In the genomic region with DNA sequence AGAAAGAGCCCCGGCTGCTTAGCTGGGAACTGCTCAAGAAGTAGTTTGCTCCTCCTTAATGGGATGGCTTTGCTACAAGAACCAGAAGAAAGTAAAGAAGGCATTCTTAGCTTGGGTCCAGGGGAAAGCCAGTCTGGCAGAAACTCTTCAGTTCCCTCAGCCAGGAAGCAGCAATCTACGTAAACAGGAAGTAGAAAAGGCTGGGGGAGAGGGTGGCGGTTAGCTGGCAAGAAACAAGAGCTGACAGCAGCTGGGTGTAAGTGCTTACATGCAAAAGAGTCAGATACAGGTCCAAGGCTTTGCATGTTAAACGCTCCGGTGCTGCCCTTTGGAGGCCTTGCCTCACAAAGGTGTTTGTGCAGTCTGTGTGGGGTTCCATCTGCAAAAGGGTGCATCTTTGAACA, we compare ENCODE assay signal across 8 mouse cellular contexts. TPM values are rescaled to one million over a fixed set of nuclear protein-coding genes. Genes with fewer than 3 reads are reported as not detected.
DNase-seq lines count a peak whose midpoint lies in the region; ATAC-seq and TF ChIP-seq lines count a peak whose summit lies in the region.

No protein-coding gene starts in this region.

- peak; percentile 92 for ATAC-seq in CD4-positive, CD25-positive, alpha-beta regulatory T cell, adult 4 months
- ATAC-seq in intestine, embryonic 16.5 days = peak; percentile 50; the same call in 1 of the 2 replicates
- no peak; the same call in 1 of the 2 replicates for ATAC-seq in stomach, postnatal 0 days (ENCODE audit: low FRiP score, low TSS enrichment)
- ATAC-seq in erythroblast, adult 5-6 weeks (replicated peaks; ENCODE audit: low FRiP score, poor library complexity, severe bottlenecking) = no peak

- no peaks in the 10 kb centered on the region for H3K27me3 ChIP-seq in intestine, embryonic 16.5 days (replicated peaks; ENCODE audit: control insufficient read depth, insufficient read depth, low read length)
- H3K27me3 ChIP-seq in stomach, postnatal 0 days (ENCODE audit: control insufficient read depth, insufficient read depth, low read length) = no peaks in the 10 kb centered on the region

- 34% methylated on average over 5 of the region's 5 CpGs for WGBS in intestine, embryonic 16.5 days
- WGBS in stomach, postnatal 0 days = 16% methylated on average over 5 of the region's 5 CpGs

- no peak overlapping the region for H3K4me2 ChIP-seq in intestine, embryonic 16.5 days (ENCODE audit: low read depth, low read length)
- no peak overlapping the region for H3K4me2 ChIP-seq in stomach, postnatal 0 days (replicated peaks; ENCODE audit: low read depth)

- H3K4me3 ChIP-seq in intestine, embryonic 16.5 days (ENCODE audit: low read length) = no peak overlapping the region
- no peak overlapping the region for H3K4me3 ChIP-seq in stomach, postnatal 0 days (ENCODE audit: low read depth, low read length)

- no peaks in the 10 kb centered on the region for H3K36me3 ChIP-seq in intestine, embryonic 16.5 days (ENCODE audit: control insufficient read depth, insufficient read depth, low read length)
- no peaks in the 10 kb centered on the region for H3K36me3 ChIP-seq in stomach, postnatal 0 days (ENCODE audit: control insufficient read depth, insufficient read depth, low read length)

- no peaks in the 10 kb centered on the region for H3K9me3 ChIP-seq in intestine, embryonic 16.5 days (ENCODE audit: control insufficient read depth, low read length)
- no peaks in the 10 kb centered on the region for H3K9me3 ChIP-seq in stomach, postnatal 0 days (ENCODE audit: control insufficient read depth, low read length)

- H3K9ac ChIP-seq in intestine, embryonic 16.5 days (ENCODE audit: low read depth, low read length) = no peak overlapping the region
- no peak overlapping the region for H3K9ac ChIP-seq in stomach, postnatal 0 days (ENCODE audit: low read length)

- no peak for TF ChIP-seq EP300 in stomach, postnatal 0 days (optimal IDR thresholded peaks at IDR 0.05)

- DNase-seq in adrenal gland, adult (ENCODE audit: inconsistent age in 2 of 2, low spot score in 1 of 2) = peak; percentile 23 to 51
- DNase-seq in adrenal gland, postnatal 25 days = no peak
- peak; percentile 54 for DNase-seq in fibroblast of lung, adult 2 months (ENCODE audit: low read depth)
- peak; percentile 81 for DNase-seq in lung, postnatal 25 days (ENCODE audit: low spot score)
- peak; percentile 39 for DNase-seq in stomach, postnatal 0 days (ENCODE audit: low spot score)

- H3K4me1 ChIP-seq in intestine, embryonic 16.5 days (ENCODE audit: control insufficient read depth, insufficient read depth, low read length) = peaks cover 4% of the 10 kb centered on the region; the same call in 1 of the 2 replicates
- H3K4me1 ChIP-seq in stomach, postnatal 0 days (replicated peaks; ENCODE audit: control insufficient read depth, insufficient read depth) = peaks cover 3% of the 10 kb centered on the region; the same call in 1 of the 2 replicates

- no peak for TF ChIP-seq CTCF in stomach, postnatal 0 days (IDR thresholded peaks at IDR 0.05; ENCODE audit: low read depth)

- H3K27ac ChIP-seq in intestine, embryonic 16.5 days (ENCODE audit: low read length) = peak overlapping the region; percentile 69
- peak overlapping the region; percentile 67 for H3K27ac ChIP-seq in stomach, postnatal 0 days (replicated peaks)

RNA-seq across cellular contexts. Expression of gene Psma1, which starts 41.5 kb away (rescaled TPM):
- total RNA-seq in adrenal gland, postnatal 25 days (2021) = 166 and 174 TPM in 2 replicates
- 100 to 1,000 TPM; 218 to 222 TPM for polyA plus RNA-seq in CD4-positive, CD25-positive, alpha-beta regulatory T cell, adult 4 months (2017; shearing (Covaris generic))
- 330 and 361 TPM in 2 replicates for polyA plus RNA-seq in intestine, embryonic 16.5 days (2015; fragmentation: Nextera tagmentation; extraction: Ambion mirVana)
- polyA plus RNA-seq in stomach, postnatal 0 days (2015; fragmentation: Nextera tagmentation; extraction: Ambion mirVana) = 242 and 249 TPM in 2 replicates
- 70.8 and 174 TPM in 2 replicates for total RNA-seq in erythroblast, adult 5-6 weeks (2015; ENCODE audit: low replicate concordance)
- 73.9 and 79.0 TPM in 2 replicates for total RNA-seq in erythroblast, adult 5-6 weeks (2017; ENCODE audit: low replicate concordance)

Comparison
In these comparisons a context has a peak if more than half of its experiments do, and no peak if none do; other contexts are left out.
1. ATAC-seq: peak in CD4-positive, CD25-positive, alpha-beta regulatory T cell, adult 4 months (single experiment) and intestine, embryonic 16.5 days (single experiment); none in stomach, postnatal 0 days (single experiment) and erythroblast, adult 5-6 weeks (single experiment).